Comparison of ENCODE assay signal across 8 mouse cellular contexts in the genomic region with DNA sequence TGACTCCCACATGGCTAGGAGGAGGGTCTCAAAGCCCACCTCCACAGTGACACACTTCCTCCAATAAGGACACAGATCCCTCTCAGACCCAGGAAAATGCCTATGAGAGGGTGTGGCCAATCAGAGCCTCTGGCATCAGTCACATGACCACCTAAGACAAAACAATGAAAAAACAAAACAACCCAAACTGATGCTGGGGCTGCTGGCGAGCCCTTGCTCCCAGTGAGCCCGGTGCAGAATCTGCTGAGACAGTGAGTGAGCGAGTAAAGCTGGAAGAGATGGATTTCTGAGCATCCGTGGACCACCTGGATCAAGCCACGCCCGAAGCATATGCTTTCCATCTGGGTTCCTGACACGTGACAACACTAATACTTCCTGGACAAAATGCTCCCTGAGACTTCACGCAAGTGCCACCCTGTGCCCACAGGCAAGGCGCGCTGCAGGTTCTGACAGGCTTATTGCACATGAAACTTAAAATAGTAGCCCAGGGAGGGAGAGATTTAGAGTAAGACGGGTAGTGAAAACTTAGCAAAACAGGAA. TPM values are rescaled to one million over a fixed set of nuclear protein-coding genes. Genes with fewer than 3 reads are reported as not detected.
A peak's percentile ranks its signal among the peaks of the same experiment; 100 is the strongest.
DNase-seq lines count a peak whose midpoint lies in the region; ATAC-seq lines count a peak whose summit lies in the region.

No protein-coding gene starts in this region.

- H3K36me3 ChIP-seq in lung, embryonic 16.5 days (ENCODE audit: control insufficient read depth, insufficient read depth, low read length), result no peaks in the 10 kb centered on the region
- no peaks in the 10 kb centered on the region for H3K36me3 ChIP-seq in embryonic facial prominence, embryonic 11.5 days (replicated peaks; ENCODE audit: control insufficient read depth, insufficient read depth, low read depth, low read length)
- no peaks in the 10 kb centered on the region for H3K36me3 ChIP-seq in intestine, embryonic 14.5 days (ENCODE audit: control insufficient read depth, insufficient read depth, low read length)
- no peaks in the 10 kb centered on the region for H3K36me3 ChIP-seq in midbrain, embryonic 13.5 days

- no peaks in the 10 kb centered on the region for H3K9me3 ChIP-seq in lung, embryonic 16.5 days (ENCODE audit: control insufficient read depth, low read length)
- no peaks in the 10 kb centered on the region for H3K9me3 ChIP-seq in embryonic facial prominence, embryonic 11.5 days (replicated peaks; ENCODE audit: control insufficient read depth, low read length)
- H3K9me3 ChIP-seq in intestine, embryonic 14.5 days (ENCODE audit: control insufficient read depth, low read length), result no peaks in the 10 kb centered on the region
- H3K9me3 ChIP-seq in midbrain, embryonic 13.5 days, result no peaks in the 10 kb centered on the region

- no peak overlapping the region; the same call in 1 of the 2 replicates for H3K4me3 ChIP-seq in lung, embryonic 16.5 days (ENCODE audit: low read length)
- peak overlapping the region; percentile 22; the same call in 1 of the 2 replicates for H3K4me3 ChIP-seq in embryonic facial prominence, embryonic 11.5 days (ENCODE audit: low read depth, low read length)
- H3K4me3 ChIP-seq in intestine, embryonic 14.5 days (ENCODE audit: low read depth, low read length), result peak overlapping the region; percentile 18
- peak overlapping the region; percentile 34 for H3K4me3 ChIP-seq in midbrain, embryonic 13.5 days (replicated peaks)

- ATAC-seq in lung, embryonic 16.5 days (ENCODE audit: low read depth), result no peak
- peak; percentile 69 for ATAC-seq in embryonic facial prominence, embryonic 11.5 days (replicated peaks; ENCODE audit: insufficient number of reproducible peaks, low FRiP score, low TSS enrichment, low read depth)
- ATAC-seq in intestine, embryonic 14.5 days (replicated peaks; ENCODE audit: low FRiP score, low TSS enrichment, low read depth), result no peak
- ATAC-seq in midbrain, embryonic 13.5 days, result peak; percentile 90

- 33% methylated on average over 11 of the region's 11 CpGs for WGBS in lung, embryonic 16.5 days
- WGBS in embryonic facial prominence, embryonic 11.5 days, result 18% methylated on average over 11 of the region's 11 CpGs
- WGBS in intestine, embryonic 14.5 days, result 26% methylated on average over 11 of the region's 11 CpGs
- WGBS in midbrain, embryonic 13.5 days, result 25% methylated on average over 11 of the region's 11 CpGs

- no peak overlapping the region for H3K9ac ChIP-seq in lung, embryonic 16.5 days (ENCODE audit: low read length)
- peak overlapping the region; percentile 37; the same call in 1 of the 2 replicates for H3K9ac ChIP-seq in embryonic facial prominence, embryonic 11.5 days (replicated peaks; ENCODE audit: low read length)
- no peak overlapping the region for H3K9ac ChIP-seq in intestine, embryonic 14.5 days (ENCODE audit: low read length)
- H3K9ac ChIP-seq in midbrain, embryonic 13.5 days (replicated peaks), result 0 out of 2 replicates have a peak overlapping the region, but pooled peaks have one; percentile 15

- H3K4me2 ChIP-seq in lung, embryonic 16.5 days (ENCODE audit: low read depth, low read length), result peak overlapping the region; percentile 34
- peak overlapping the region; percentile 37 for H3K4me2 ChIP-seq in embryonic facial prominence, embryonic 11.5 days (ENCODE audit: low read depth, low read length)
- H3K4me2 ChIP-seq in intestine, embryonic 14.5 days (ENCODE audit: low read length), result peak overlapping the region; percentile 41
- H3K4me2 ChIP-seq in midbrain, embryonic 13.5 days (replicated peaks), result peak overlapping the region; percentile 52

- no peak for DNase-seq in lung, adult 18-20 months
- DNase-seq in embryonic facial prominence, embryonic 11.5 days (ENCODE audit: low spot score), result peak; percentile 43
- peak; percentile 70 for DNase-seq in intestine, embryonic 14.5 days (ENCODE audit: low spot score)
- no peak for DNase-seq in spleen, adult 12 weeks (ENCODE audit: low spot score)
- no peak for DNase-seq in adrenal gland, postnatal 14 days
- no peak for DNase-seq in spleen, postnatal 14 days (ENCODE audit: low spot score in 2 of 2)

- H3K4me1 ChIP-seq in lung, embryonic 16.5 days (replicated peaks; ENCODE audit: control insufficient read depth, insufficient read depth, low read length), result peaks cover 8% of the 10 kb centered on the region; the same call in 1 of the 2 replicates
- H3K4me1 ChIP-seq in embryonic facial prominence, embryonic 11.5 days (ENCODE audit: control insufficient read depth, insufficient read depth, low read length), result no peaks in the 10 kb centered on the region
- H3K4me1 ChIP-seq in intestine, embryonic 14.5 days (replicated peaks; ENCODE audit: control insufficient read depth, insufficient read depth, low read length), result peaks cover 17% of the 10 kb centered on the region
- H3K4me1 ChIP-seq in midbrain, embryonic 13.5 days (replicated peaks), result peaks cover 3% of the 10 kb centered on the region

- H3K27ac ChIP-seq in lung, embryonic 16.5 days (ENCODE audit: low read length), result no peak overlapping the region
- H3K27ac ChIP-seq in embryonic facial prominence, embryonic 11.5 days (replicated peaks; ENCODE audit: low read depth, low read length), result no peak overlapping the region
- H3K27ac ChIP-seq in intestine, embryonic 14.5 days (ENCODE audit: low read depth), result no peak overlapping the region
- no peak overlapping the region for H3K27ac ChIP-seq in midbrain, embryonic 13.5 days

- no peaks in the 10 kb centered on the region for H3K27me3 ChIP-seq in lung, embryonic 16.5 days (ENCODE audit: control insufficient read depth, insufficient read depth, low read depth, low read length)
- no peaks in the 10 kb centered on the region for H3K27me3 ChIP-seq in embryonic facial prominence, embryonic 11.5 days (ENCODE audit: control insufficient read depth, insufficient read depth, low read length)
- no peaks in the 10 kb centered on the region for H3K27me3 ChIP-seq in intestine, embryonic 14.5 days (replicated peaks; ENCODE audit: control insufficient read depth, insufficient read depth, low read length)
- H3K27me3 ChIP-seq in midbrain, embryonic 13.5 days, result no peaks in the 10 kb centered on the region

RNA-seq across cellular contexts. Expression of gene Fhad1, which starts 16.5 kb away (rescaled TPM):
- polyA plus RNA-seq in lung, embryonic 16.5 days (2015; fragmentation: Nextera tagmentation; extraction: Ambion mirVana), result 3.2 and 3.3 TPM in 2 replicates
- 0.68 and 0.94 TPM in 2 replicates for polyA plus RNA-seq in embryonic facial prominence, embryonic 11.5 days (2014; fragmentation: Nextera tagmentation; extraction: Ambion mirVana)
- 1.8 and 2.2 TPM in 2 replicates for polyA plus RNA-seq in intestine, embryonic 14.5 days (2014; fragmentation: Nextera tagmentation; extraction: Ambion mirVana)
- polyA plus RNA-seq in midbrain, embryonic 13.5 days (2015; fragmentation: Nextera tagmentation; extraction: Ambion mirVana), result 3.0 and 3.4 TPM in 2 replicates
- total RNA-seq in adrenal gland, postnatal 14 days (2021), result 0.74 and 1.7 TPM in 2 replicates

Comparison
In these comparisons a context has a peak if more than half of its experiments do, and no peak if none do; other contexts are left out.
1. ATAC-seq: peak in embryonic facial prominence, embryonic 11.5 days (single experiment) and midbrain, embryonic 13.5 days (single experiment); none in lung, embryonic 16.5 days (single experiment) and intestine, embryonic 14.5 days (single experiment).
2. H3K9ac ChIP-seq: peak in embryonic facial prominence, embryonic 11.5 days (single experiment) and midbrain, embryonic 13.5 days (single experiment); none in lung, embryonic 16.5 days (single experiment) and intestine, embryonic 14.5 days (single experiment).
3. DNase-seq: peak in embryonic facial prominence, embryonic 11.5 days (single experiment) and intestine, embryonic 14.5 days (single experiment); none in lung, adult 18-20 months (0 of 2), spleen, adult 12 weeks (single experiment), adrenal gland, postnatal 14 days (single experiment) and spleen, postnatal 14 days (0 of 2).
4. Peak in every context shown above with its lines, with median percentiles within 50 percentile points of each other: H3K4me2 ChIP-seq.